Mouse (Mus musculus): ENCODE measurements at regions not wholly inside any gene's neighbourhood (a gene's known extent, or its start where the extent isn't known, plus 50 kb on each side); places are given as distances from the start of the nearest gene placed in this dataset.
A peak's percentile ranks its signal among the peaks of the same experiment; 100 is the strongest.

DNA sequence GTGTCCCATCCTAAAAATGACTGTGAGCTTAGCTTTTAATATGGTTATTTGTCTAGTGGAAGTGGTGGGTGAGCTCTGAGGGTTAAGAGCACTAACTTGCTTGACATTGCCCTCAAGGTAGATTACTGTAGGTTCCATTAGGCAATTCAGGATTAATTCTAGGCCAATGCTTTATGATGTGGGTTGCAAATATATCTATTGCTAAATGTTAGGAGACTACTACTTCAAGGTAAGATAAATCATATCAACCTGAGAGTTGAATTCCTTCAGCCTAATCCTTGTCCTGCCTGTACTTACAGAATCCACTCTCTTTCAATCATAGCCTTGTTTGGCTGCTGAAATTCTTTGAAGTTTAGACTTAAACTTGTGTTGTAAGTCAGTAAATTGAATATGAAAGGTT lies 501.2 kb upstream of the Pappa start:
- no peak for DNase-seq

DNA sequence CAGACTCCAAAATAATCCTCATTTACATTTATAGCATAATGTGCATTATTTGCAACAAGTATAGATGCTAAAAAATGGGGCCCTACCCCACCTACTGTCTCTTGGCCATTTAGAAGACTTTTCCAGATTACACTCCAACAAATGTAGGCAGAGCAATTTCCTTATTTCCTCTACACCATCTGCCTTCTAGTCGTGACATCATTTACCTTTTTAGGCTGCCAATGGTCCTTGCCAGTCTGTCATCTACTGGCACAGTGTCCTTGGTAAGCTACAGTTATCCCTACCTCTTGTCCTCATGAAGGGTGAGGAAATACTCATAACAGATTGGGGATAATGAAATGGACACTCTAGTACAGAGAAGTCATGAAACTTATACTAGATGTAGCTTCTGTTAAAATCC lies 491.8 kb upstream of the Pappa start:
- no peak for DNase-seq

GRCm38 (mm10) chr4:64635256-64635962 lies 488.6 kb upstream of the Pappa start:
- DNase-seq: peak; percentile 5

DNA sequence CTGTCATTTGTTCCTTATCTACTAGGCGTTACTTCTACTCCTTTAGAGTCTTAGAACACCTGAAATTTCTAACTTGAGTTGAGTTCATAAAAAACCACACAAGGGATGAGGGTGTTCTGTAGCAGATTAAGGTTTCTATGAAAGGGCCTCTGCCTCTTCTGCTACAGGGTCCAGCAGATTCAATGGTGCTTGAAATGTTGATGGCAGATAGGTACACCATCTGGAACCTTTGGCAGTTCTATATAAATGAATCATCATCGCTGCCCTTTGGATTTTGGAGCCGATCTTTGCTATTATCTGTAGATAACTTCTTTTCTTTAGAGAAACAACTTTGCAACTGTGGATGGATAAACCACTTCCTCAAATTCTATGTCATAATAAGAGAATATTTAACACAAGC lies 483.9 kb upstream of the Pappa start:
- no peak for DNase-seq

GRCm38 (mm10) chr4:64640976-64641375 lies 483.0 kb upstream of the Pappa start:
- DNase-seq: no peak

DNA sequence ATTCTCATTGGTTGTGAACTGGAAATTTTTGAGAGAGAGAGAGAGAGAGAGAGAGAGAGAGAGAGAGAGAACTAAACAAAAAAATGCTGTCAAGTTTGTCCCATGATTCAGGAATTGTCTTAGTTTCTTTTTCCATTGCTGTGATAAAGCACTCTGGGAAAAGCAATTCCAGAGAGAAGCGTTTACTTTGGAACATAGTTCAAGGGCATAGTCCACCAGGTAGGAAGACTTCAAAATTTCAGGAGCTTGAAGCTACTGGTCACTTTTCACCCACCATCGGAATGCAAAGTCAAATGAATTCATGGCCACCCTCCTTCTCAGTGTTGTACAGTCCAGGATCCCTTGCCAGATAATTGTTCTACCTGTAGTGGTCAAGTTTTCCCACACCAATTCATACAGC lies 478.8 kb upstream of the Pappa start:
- no peak for DNase-seq

DNA sequence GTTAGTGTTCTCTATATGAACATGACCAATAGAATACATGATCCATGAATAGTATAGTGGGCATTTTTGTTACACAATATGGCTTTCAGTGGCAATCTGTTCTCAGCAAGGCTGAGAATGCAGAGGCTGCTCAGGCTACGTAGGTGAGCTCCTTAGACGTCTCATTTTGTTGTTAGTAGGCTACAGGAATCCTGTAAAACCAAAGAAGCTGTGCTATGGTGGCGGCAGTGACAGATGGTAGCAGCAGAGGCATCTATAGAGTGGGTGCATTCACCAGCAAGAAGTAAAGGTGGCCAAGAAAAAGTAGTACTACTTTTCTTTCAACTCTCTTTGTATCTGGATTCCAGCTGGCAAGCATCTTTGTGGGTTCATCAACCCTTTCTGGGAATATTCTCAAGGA lies 469.8 kb upstream of the Pappa start:
- no peak for DNase-seq

DNA sequence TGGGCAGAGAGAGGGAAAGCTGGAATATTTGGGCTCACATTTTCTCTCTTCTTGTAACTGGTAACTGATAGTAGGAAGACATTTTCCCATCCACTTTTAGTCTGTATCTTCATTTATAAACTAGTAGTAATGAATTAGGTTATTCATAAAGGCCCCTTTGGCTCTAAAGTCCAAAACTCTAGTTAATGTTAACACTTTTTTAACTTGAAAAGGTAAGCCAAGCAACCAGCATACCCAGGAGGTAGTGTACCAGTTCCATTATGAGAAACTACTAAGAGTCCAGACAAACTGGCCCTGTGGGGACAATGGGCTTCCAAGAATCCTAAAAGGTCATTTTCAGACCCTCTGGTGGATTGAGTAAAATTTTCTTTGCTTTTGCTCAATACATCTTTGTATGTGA lies 468.4 kb upstream of the Pappa start:
- no peak for DNase-seq

GRCm38 (mm10) chr4:64663722-64664121 lies 460.3 kb upstream of the Pappa start:
- no peak for DNase-seq

GRCm38 (mm10) chr4:64667998-64668397 lies 456.0 kb upstream of the Pappa start:
- no peak for DNase-seq

- DNase-seq: no peak
Measured at GRCm38 (mm10) chr4:64669722-64670121, 454.3 kb upstream of the Pappa start.

- DNase-seq: no peak
Measured at GRCm38 (mm10) chr4:64676438-64676837, 447.5 kb upstream of the Pappa start.

DNA sequence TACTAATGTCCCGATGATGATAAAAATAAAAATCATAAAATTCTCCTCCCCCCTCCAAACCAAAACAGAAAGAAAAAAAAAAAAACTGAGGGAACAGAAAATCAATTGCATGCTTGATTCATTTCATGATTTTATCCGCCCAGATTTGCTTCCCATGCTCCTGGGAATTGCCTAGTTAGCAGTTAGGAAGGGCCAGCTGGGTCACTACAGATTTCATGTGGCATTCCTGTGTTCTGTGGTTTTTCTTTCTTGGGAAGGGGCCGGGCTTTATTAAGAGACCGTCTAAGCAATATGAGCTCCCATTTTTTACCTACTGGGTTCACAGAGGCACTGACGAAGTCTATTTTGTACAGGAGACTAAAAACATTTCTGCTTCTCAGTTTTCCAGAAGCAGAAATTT lies 447.1 kb upstream of the Pappa start:
- peak; percentile 26 for DNase-seq

- DNase-seq: no peak
Measured at GRCm38 (mm10) chr4:64684654-64685053, 439.3 kb upstream of the Pappa start.

DNA sequence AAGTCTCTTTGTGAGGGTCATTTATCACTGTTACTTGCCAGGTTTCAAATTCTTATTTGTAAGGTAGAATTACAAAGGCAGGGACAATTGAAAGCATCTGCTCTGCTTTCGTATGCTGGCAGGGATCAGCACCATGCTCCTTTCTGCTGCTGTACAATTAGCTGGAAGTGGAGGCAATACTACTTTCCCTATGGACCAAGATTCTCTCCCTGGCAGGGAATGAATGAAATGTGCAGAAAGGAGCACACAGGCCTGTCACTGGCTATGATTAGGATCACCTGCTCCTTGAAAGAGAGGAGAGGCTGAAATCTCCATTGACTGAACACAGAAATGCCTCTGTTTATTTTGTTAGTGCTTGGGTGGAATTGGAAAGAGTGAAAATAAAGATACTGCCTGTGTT lies 427.8 kb upstream of the Pappa start:
- DNase-seq: peak; percentile 42

- peak; percentile 39 for DNase-seq
Measured at GRCm38 (mm10) chr4:64723296-64723695, 400.7 kb upstream of the Pappa start.

DNA sequence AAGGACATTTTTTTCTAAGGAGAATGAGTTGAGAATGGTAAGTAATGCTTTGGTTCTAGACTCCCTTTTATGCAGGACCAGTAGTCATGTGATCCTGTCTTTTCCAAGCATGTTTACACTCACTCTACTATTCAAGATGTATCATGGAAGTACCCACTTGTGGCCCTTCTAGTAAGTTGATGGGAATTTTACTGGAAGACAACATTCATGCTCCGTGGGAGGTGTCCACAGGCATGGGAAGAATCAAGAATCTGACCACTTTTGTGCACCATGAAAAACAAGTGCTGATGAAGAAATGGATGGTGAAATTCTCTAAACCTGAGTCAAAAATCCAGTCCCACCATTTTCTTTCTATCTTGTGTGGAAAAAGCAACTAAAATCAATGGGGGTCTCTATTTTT lies 399.1 kb upstream of the Pappa start:
- no peak for DNase-seq

- DNase-seq: peak; percentile 42
Measured at GRCm38 (mm10) chr4:64755986-64756385, 368.0 kb upstream of the Pappa start.

DNA sequence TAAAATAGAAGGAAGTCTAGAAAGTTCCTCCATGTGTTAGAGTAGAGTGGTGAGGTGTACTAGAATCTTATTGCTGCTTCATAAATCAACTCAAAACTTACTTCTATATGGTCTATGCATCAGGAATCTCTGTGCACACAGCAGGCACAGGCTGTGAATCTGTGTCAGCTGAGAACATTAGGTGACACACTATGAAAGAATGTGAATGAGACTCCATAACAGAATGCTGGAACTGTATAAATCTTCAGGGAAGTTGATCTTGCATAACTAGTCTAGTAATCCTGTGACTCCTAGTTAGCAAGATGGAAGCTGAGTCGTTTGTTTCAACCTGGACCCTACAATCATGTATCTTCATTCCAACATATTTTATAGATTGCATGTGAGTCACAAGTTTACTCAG lies 355.4 kb upstream of the Pappa start:
- no peak for DNase-seq

- no peak for DNase-seq
Measured at GRCm38 (mm10) chr4:64803886-64804285, 320.1 kb upstream of the Pappa start.

GRCm38 (mm10) chr4:64804996-64805395 lies 319.0 kb upstream of the Pappa start:
- DNase-seq: peak; percentile 27

- peak; percentile 27 for DNase-seq
Measured at GRCm38 (mm10) chr4:64807148-64807547, 316.8 kb upstream of the Pappa start.

GRCm38 (mm10) chr4:64811974-64812373 lies 312.0 kb upstream of the Pappa start:
- DNase-seq: no peak

DNA sequence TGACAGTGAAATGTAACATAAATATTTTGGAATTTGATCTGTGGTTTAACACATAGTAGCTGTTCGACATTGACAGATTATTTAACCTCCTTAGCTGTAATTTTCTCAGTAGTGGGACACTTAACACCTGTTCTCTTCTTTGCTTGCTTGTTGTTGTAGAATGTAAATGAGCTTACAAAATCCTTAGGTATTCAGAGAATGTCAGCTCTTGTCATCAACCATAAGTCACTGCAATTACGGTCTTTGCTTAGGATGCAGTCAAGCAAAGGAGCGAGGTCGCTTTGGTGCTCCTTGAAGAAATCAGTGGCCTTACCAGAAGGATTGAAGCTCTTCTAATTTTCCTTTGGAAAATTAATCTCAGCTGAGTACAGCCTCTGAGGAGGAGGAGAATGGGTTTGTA lies 311.2 kb upstream of the Pappa start:
- DNase-seq: no peak

DNA sequence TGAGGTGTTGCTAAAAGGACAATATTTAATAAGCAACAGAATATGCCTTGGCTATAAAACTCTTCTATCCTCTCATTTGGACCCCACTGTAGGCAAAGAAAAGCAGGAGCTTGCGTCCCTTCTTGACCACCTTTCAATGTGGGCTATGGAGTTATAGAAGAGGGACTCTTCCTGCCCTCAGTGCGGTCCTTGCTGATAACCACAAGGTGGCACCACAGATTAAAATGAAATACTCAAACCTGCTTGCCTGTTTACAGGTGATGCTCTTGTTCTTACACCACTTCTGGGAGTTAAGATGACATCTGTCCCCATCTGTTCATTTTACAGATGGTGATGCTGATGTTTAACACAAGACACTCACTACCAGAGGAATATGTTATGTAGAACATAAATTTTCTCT lies 291.1 kb upstream of the Pappa start:
- peak; percentile 34 for DNase-seq
